Mouse (Mus musculus) ES-CJ7 (cell line): ENCODE results near the gene Olfr802.

Experiments
- DNase-seq: peaks from one replicate; pipeline ENCODE4 v3.0.0; 2011; ENCODE audit warnings: low read depth, low spot score

Olfr802 gene

GRCm38 (mm10) chr10:129688069-129688468, at the start of gene Olfr802:
TSS of gene Olfr802 (minus strand) at chr10:129688169.
- no peak for DNase-seq

DNA sequence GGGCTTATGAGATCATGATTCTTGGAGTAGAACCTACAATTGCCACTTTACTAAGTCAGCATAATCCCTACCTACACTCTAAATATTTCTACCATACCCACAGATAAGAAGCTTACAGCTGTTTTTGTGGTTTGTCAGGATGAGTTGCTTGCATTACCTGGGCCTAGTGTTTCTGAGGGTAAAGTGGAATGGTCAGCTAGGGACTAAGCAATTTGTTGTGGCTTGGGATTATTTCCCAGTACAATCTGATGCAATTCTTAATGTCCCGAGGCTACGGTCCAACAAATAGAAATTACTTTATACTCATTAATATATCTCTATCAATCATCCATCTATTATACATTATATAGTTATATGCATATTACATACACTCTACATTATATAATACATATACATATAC, 41.3 kb upstream of the Olfr802 start, which contains the start of gene Olfr805:
Gene Olfr805 (minus strand): TSS at position 101 of the 400 bp plus-strand sequence.
- DNase-seq: no peak

- DNase-seq: no peak
Measured at GRCm38 (mm10) chr10:129702910-129703309, 14.9 kb upstream of the Olfr802 start, which contains the start of gene Olfr804. TSS of gene Olfr804 (plus strand) at chr10:129703210.

GRCm38 (mm10) chr10:129694186-129694585, 6.2 kb upstream of the Olfr802 start, which contains the start of gene Olfr803:
TSS of gene Olfr803 (minus strand) at chr10:129694286.
- no peak for DNase-seq

DNA sequence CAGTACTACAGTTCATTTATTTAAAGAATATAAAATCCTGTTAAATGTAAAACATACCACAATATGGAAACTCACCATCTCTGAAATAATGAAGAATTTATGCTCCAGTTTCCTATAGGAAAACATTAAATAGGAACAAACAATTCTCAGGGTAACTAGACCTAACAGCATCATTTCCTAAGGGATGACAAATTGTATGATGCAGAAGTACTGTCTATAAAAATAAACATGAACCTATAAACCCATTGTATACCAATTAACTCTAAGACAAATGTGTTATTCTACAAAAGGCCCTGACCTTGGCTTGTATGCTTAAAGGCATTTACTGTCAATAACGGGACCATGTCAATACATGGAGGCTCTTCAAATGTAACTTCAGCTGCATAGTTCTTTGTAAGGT, 14.2 kb downstream of the Olfr802 start, which contains the start of gene Olfr801:
Gene Olfr801 (minus strand): TSS at position 101 of the 400 bp plus-strand sequence.
- DNase-seq: no peak

- no peak for DNase-seq
Measured at GRCm38 (mm10) chr10:129657394-129657793, 30.6 kb downstream of the Olfr802 start, which contains the start of gene Olfr800. TSS of gene Olfr800 (plus strand) at chr10:129657694.

DNA sequence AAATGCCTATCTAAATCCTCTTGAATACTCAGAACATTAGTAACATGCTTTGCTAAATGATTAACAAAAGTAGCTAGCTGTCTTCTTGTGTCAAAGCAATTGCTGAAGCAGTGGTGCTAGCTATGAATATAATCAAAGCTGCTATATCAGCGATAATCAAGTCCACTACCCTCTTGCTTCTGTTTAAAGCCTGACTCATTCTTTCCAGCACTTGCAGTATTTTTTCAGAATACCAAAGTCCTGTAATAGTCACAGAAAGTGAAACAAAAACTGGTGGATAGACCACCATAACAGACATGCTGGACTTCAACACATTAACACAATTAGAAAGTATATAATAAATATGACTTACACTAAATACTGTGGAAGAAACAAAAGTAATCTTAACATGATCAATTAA, 36.2 kb downstream of the Olfr802 start:
- no peak for DNase-seq

DNA sequence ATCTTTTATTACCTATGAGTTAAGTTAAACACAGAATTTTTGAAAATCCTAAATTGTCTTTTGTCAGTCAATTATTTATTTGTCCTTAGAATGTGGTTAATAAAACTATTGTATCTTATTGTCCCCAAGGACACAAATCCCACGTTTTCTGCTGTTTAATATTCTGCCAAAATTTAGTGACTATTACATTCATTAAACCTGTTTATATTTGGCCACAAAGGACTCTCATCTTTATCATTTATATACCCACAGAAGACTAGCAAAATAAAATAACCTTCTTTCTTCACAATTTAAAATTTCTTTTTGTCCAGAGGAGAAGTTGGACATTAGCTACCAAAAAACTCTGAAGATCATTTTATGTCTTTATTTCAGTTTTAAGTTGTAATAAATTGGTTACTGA, 50.8 kb downstream of the Olfr802 start, which contains the start of gene Olfr799:
Gene Olfr799 (plus strand): TSS at position 301 of the 400 bp plus-strand sequence.
- DNase-seq: no peak

- DNase-seq: no peak
Measured at GRCm38 (mm10) chr10:129627834-129628233, 60.1 kb downstream of the Olfr802 start, which contains the start of gene Olfr798. TSS of gene Olfr798 (minus strand) at chr10:129627934.
